Mouse (Mus musculus) intestine, postnatal 0 days (tissue): Measurements from ENCODE around the gene Ncf2. TPM values are rescaled to one million over a fixed set of nuclear protein-coding genes. Genes with fewer than 3 reads are reported as not detected.
"Not testable (repeated sequence)": the region's sequence is repeated elsewhere in the genome, so short reads cannot be mapped to it uniquely, and the experiment has no call there.

Source experiments
- ATAC-seq: fragments of 200-750 bp; cut with Nextera tagmentation; 2 replicates; pipeline ENCODE4 v1.8.0; 2017; ENCODE audit warnings: mild to moderate bottlenecking, moderate TSS enrichment, moderate library complexity
- H3K27ac ChIP-seq: fragments of 300-500 bp; sonication (generic); 2 replicates; pipeline ENCODE4 v1.5.1; 2014; ENCODE audit warnings: mild to moderate bottlenecking, low read depth, low read length, moderate library complexity
- H3K27me3 ChIP-seq: fragments of 300-500 bp; sonication (generic); replicated peaks from 2 replicates; pipeline ENCODE4 v1.6.1; 2014; ENCODE audit warnings: low read length, mixed read lengths; ENCODE audit not compliant: control insufficient read depth, insufficient read depth
- H3K36me3 ChIP-seq: fragments of 300-500 bp; sonication (generic); 2 replicates; pipeline ENCODE4 v1.6.1; 2014; ENCODE audit warnings: mild to moderate bottlenecking, moderate library complexity; ENCODE audit not compliant: control insufficient read depth, insufficient read depth
- H3K4me1 ChIP-seq: fragments of 300-500 bp; sonication (generic); replicated peaks from 2 replicates; pipeline ENCODE4 v1.6.1; 2014; ENCODE audit warnings: antibody characterized with exemption, low read length, mixed read lengths; ENCODE audit not compliant: control insufficient read depth, insufficient read depth
- H3K4me2 ChIP-seq: fragments of 300-500 bp; sonication (generic); replicated peaks from 2 replicates; pipeline ENCODE4 v1.6.1; 2014; ENCODE audit warnings: low read depth, mild to moderate bottlenecking, moderate library complexity
- H3K4me3 ChIP-seq: fragments of 300-500 bp; sonication (generic); 2 replicates; pipeline ENCODE4 v1.5.1; 2014; ENCODE audit warnings: low read depth, low read length
- H3K9ac ChIP-seq: fragments of 300-500 bp; sonication (generic); 2 replicates; pipeline ENCODE4 v1.6.1; 2014; ENCODE audit warnings: mild to moderate bottlenecking, low read depth, low read length
- H3K9me3 ChIP-seq: fragments of 300-500 bp; sonication (generic); 2 replicates; pipeline ENCODE4 v1.6.1; 2016; ENCODE audit warnings: mixed run types; ENCODE audit not compliant: control insufficient read depth
- CTCF ChIP-seq: sonication (generic); IDR thresholded peaks from 2 replicates; pipeline ENCODE4 v1.5.1; 2016; ENCODE audit warnings: low read depth, mild to moderate bottlenecking, control low read depth, antibody characterized with exemption, moderate library complexity
- WGBS: fragments of 180-500 bp; shearing (Covaris S2); extraction: QIAGEN DNeasy Blood & Tissue Kit; methylation state at CpG from one replicate; pipeline ENCODE4 v1.1.7; 2014; 5-methylcytosine and 5-hydroxymethylcytosine counted together
- polyA plus RNA-seq: library from polyadenylated mRNA; unstranded; fragments of >200 nt; fragmentation: Nextera tagmentation; extraction: Ambion mirVana; gene quantifications from 2 replicates; pipeline ENCODE4 v1.2.1, GENCODE M21; 2015

Ncf2 gene
- polyA plus RNA-seq, 1 experiment from 2014 or later, result 9.1 TPM

- H3K36me3 ChIP-seq, result peaks cover 38% of the 10 kb centered on the region
- H3K4me1 ChIP-seq, result no peaks in the 10 kb centered on the region; the same call in 1 of the 2 replicates
- H3K9ac ChIP-seq, result no peak overlapping the region
- H3K4me2 ChIP-seq, result peak overlapping the region; percentile 84
- 6% methylated on average over 5 of the region's 5 CpGs for WGBS
- no peak overlapping the region for H3K27ac ChIP-seq
- 0 out of 2 replicates have a peak, but pooled peaks cover 5% of the 10 kb centered on the region for H3K27me3 ChIP-seq
- ATAC-seq, result peak; percentile 15; the same call in 1 of the 2 replicates
- TF ChIP-seq CTCF, result peak; percentile 85
- peak overlapping the region; percentile 99 for H3K4me3 ChIP-seq
- H3K9me3 ChIP-seq, result no peaks in the 10 kb centered on the region
Measured at GRCm38 (mm10) chr1:152767749-152768488, 32.1 kb upstream of the Ncf2 start.

GRCm38 (mm10) chr1:152771016-152771415 lies 29.0 kb upstream of the Ncf2 start:
- WGBS, result 87% methylated on average over 9 of the region's 9 CpGs

GRCm38 (mm10) chr1:152774601-152775000 lies 25.4 kb upstream of the Ncf2 start:
- not testable (repeated sequence) for H3K4me1 ChIP-seq, H3K27me3 ChIP-seq, H3K9me3 ChIP-seq, H3K4me2 ChIP-seq, H3K27ac ChIP-seq, ATAC-seq, H3K4me3 ChIP-seq, H3K9ac ChIP-seq
- peaks cover 64% of the 10 kb centered on the region for H3K36me3 ChIP-seq
- 82% methylated on average over 3 of the region's 3 CpGs for WGBS

More at GRCm38 (mm10) chr1:152771016-152771415, 29.0 kb upstream of the Ncf2 start:
- Histone ChIP-seq H3K36me3 (peaks cover 64% of the 10 kb centered on the region), H3K27me3 (0 out of 2 replicates have a peak, but pooled peaks cover under 1% of the 10 kb centered on the region), H3K4me3 (no peak overlapping the region), H3K27ac (no peak overlapping the region), H3K4me2 (no peak overlapping the region), H3K4me1 (no peaks in the 10 kb centered on the region), H3K9ac (no peak overlapping the region), H3K9me3 (no peaks in the 10 kb centered on the region)
- ATAC-seq, result no peak
- no peak for TF ChIP-seq CTCF

GRCm38 (mm10) chr1:152779071-152779737 lies 20.8 kb upstream of the Ncf2 start:
- peak; percentile 89 for TF ChIP-seq CTCF
- Histone ChIP-seq H3K9me3 (no peaks in the 10 kb centered on the region), H3K4me1 (no peaks in the 10 kb centered on the region), H3K27me3 (no peaks in the 10 kb centered on the region), H3K4me3 (no peak overlapping the region), H3K27ac (no peak overlapping the region), H3K9ac (no peak overlapping the region), H3K36me3 (peaks cover 22% of the 10 kb centered on the region), H3K4me2 (peak overlapping the region; percentile 37; the same call in 1 of the 2 replicates)
- peak; percentile 81 for ATAC-seq
- WGBS, result 17% methylated on average over 10 of the region's 10 CpGs

GRCm38 (mm10) chr1:152784620-152785019 lies 15.4 kb upstream of the Ncf2 start:
- Histone ChIP-seq H3K27me3 (no peaks in the 10 kb centered on the region), H3K36me3 (no peaks in the 10 kb centered on the region), H3K9me3 (no peaks in the 10 kb centered on the region), H3K9ac (no peak overlapping the region), H3K4me3 (no peak overlapping the region), H3K4me2 (no peak overlapping the region), H3K27ac (no peak overlapping the region), H3K4me1 (no peaks in the 10 kb centered on the region)
- no peak for ATAC-seq
- TF ChIP-seq CTCF, result no peak
- 95% methylated on average over 8 of the region's 8 CpGs for WGBS

- not testable (repeated sequence) for H3K9ac ChIP-seq, H3K4me2 ChIP-seq, H3K4me1 ChIP-seq, H3K36me3 ChIP-seq, H3K27me3 ChIP-seq, H3K4me3 ChIP-seq, H3K9me3 ChIP-seq, ATAC-seq, H3K27ac ChIP-seq
- whole genome bisulfite sequencing, result 84% methylated on average over 3 of the region's 3 CpGs
Measured at GRCm38 (mm10) chr1:152785446-152785845, 14.5 kb upstream of the Ncf2 start.
